Mouse (Mus musculus): ENCODE data around the gene Cfap36. TPM values are rescaled to one million over a fixed set of nuclear protein-coding genes. Genes with fewer than 3 reads are reported as not detected.

Cfap36 gene
- polyA plus RNA-seq, 1 experiment from 2014 or later, result 26.9 TPM

DNA sequence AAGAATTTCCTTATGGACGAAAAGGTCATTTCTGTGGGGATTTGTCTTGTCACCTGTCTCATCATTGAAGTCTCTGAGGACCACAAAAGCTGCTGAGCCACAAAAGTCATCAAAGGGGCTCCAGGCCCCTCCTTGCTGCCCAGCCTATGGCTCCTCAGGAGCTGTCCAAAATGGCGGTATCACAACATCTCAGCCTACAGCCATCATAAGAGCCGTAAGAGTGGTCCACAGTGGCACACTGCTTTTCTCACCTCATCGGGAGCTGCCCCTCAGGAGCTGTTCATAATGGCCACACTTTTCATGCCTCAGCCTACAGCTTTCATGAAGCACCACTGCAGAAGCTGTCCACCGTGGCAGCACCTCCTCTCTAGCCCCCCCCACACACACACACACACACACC, 1.2 kb upstream of the Cfap36 start:
- no peak overlapping the region for H3K27ac ChIP-seq (ENCODE audit: low read depth, low read length)
- no peak for TF ChIP-seq CTCF (IDR thresholded peaks at IDR 0.05; ENCODE audit: low read depth)
- ATAC-seq, result no peak
- H3K27me3 ChIP-seq (replicated peaks; ENCODE audit: control insufficient read depth, insufficient read depth, low read length), result no peaks in the 10 kb centered on the region
- no peaks in the 10 kb centered on the region; the same call in 1 of the 2 replicates for H3K4me1 ChIP-seq (replicated peaks; ENCODE audit: control insufficient read depth, insufficient read depth, low read length)
- no peak overlapping the region for H3K4me2 ChIP-seq (replicated peaks; ENCODE audit: low read depth)
- no peak overlapping the region for H3K9ac ChIP-seq (ENCODE audit: low read depth, low read length)
- H3K9me3 ChIP-seq (ENCODE audit: control insufficient read depth), result no peaks in the 10 kb centered on the region
- no peaks in the 10 kb centered on the region for H3K36me3 ChIP-seq (ENCODE audit: control insufficient read depth, insufficient read depth)
- H3K4me3 ChIP-seq (ENCODE audit: low read depth, low read length), result no peak overlapping the region
- WGBS, result 99% methylated on average over 5 of the region's 5 CpGs

DNA sequence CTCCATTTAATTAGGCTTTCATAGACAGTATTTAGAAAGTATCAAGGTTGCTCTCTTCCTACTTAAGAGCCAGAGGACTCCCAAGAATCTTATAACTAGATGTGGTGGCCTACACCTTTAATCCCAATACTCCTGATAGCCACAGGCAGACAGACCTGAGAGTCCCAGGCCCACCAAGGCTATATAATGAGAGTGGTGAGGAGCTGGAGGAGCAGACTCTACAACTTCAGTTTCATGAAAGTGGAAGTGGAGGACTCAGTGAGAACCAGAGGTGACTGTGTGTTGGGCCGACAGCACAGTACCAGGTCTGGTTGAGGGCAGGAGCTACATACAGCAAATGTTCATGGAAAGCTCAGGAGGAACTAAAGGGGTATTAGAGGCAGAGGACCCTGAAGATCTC, 516 bp upstream of the Cfap36 start:
- Histone ChIP-seq H3K27me3 (replicated peaks; ENCODE audit: control insufficient read depth, insufficient read depth, low read length) (no peaks in the 10 kb centered on the region), H3K27ac (ENCODE audit: low read depth, low read length) (no peak overlapping the region), H3K4me3 (ENCODE audit: low read depth, low read length) (peak overlapping the region; percentile 82), H3K4me2 (replicated peaks; ENCODE audit: low read depth) (peak overlapping the region; percentile 80), H3K9ac (ENCODE audit: low read depth, low read length) (no peak overlapping the region), H3K36me3 (ENCODE audit: control insufficient read depth, insufficient read depth) (0 out of 2 replicates have a peak, but pooled peaks cover 2% of the 10 kb centered on the region), H3K9me3 (ENCODE audit: control insufficient read depth) (no peaks in the 10 kb centered on the region), H3K4me1 (replicated peaks; ENCODE audit: control insufficient read depth, insufficient read depth, low read length) (no peaks in the 10 kb centered on the region; the same call in 1 of the 2 replicates)
- WGBS, result 100% methylated on average over 1 of the region's 1 CpGs
- ATAC-seq, result no peak
- no peak for TF ChIP-seq CTCF (IDR thresholded peaks at IDR 0.05; ENCODE audit: low read depth)

DNA sequence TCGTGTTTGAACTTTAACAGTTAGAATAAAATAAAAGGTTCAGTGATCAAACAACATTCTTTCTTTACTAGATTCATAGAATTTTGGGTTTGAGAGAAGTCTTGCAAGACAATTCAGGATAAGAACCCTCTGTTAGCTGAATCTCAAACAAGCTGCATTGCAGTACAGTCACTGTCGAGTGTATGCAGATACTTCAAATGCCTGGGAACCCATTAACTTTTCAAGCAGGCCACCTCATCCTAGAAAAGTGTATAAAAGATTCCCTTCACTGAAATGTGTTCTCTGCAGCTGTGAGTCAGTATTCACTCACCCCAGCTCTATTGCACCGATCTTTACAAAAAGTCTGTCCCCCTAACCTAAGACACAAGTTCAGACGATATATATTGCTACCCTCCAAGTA, 1.2 kb downstream of the Cfap36 start:
- TF ChIP-seq CTCF (IDR thresholded peaks at IDR 0.05; ENCODE audit: low read depth), result no peak
- Histone ChIP-seq H3K4me1 (replicated peaks; ENCODE audit: control insufficient read depth, insufficient read depth, low read length) (no peaks in the 10 kb centered on the region; the same call in 1 of the 2 replicates), H3K4me2 (replicated peaks; ENCODE audit: low read depth) (peak overlapping the region; percentile 80), H3K36me3 (ENCODE audit: control insufficient read depth, insufficient read depth) (0 out of 2 replicates have a peak, but pooled peaks cover 7% of the 10 kb centered on the region), H3K27me3 (replicated peaks; ENCODE audit: control insufficient read depth, insufficient read depth, low read length) (no peaks in the 10 kb centered on the region), H3K9me3 (ENCODE audit: control insufficient read depth) (no peaks in the 10 kb centered on the region), H3K27ac (ENCODE audit: low read depth, low read length) (no peak overlapping the region), H3K4me3 (ENCODE audit: low read depth, low read length) (peak overlapping the region; percentile 82), H3K9ac (ENCODE audit: low read depth, low read length) (no peak overlapping the region; the same call in 1 of the 2 replicates)
- ATAC-seq, result no peak
- 52% methylated on average over 4 of the region's 4 CpGs for WGBS

DNA sequence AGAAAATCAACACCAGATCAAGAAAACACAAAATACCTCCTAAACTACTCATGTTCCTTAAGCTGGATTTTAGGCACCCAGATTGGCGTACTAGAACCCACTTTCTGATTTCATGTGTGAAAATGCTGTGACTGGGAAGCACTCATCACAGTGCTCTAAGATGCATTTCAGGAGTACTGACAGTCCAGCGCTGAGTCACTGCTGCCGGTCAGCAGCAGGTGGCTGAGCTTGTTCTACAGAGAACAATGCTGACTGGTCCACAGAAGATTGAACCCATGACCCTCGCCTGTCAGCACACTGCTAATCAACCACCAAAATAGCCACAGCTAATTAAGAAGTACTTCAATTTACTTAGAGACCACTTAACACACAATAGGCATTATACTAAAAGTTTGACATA, 5.2 kb downstream of the Cfap36 start:
- Histone ChIP-seq H3K36me3 (ENCODE audit: control insufficient read depth, insufficient read depth) (peaks cover 7% of the 10 kb centered on the region; the same call in 1 of the 2 replicates), H3K27ac (ENCODE audit: low read depth, low read length) (no peak overlapping the region), H3K9me3 (ENCODE audit: control insufficient read depth) (no peaks in the 10 kb centered on the region), H3K9ac (ENCODE audit: low read depth, low read length) (no peak overlapping the region), H3K27me3 (replicated peaks; ENCODE audit: control insufficient read depth, insufficient read depth, low read length) (no peaks in the 10 kb centered on the region), H3K4me2 (replicated peaks; ENCODE audit: low read depth) (no peak overlapping the region), H3K4me1 (replicated peaks; ENCODE audit: control insufficient read depth, insufficient read depth, low read length) (no peaks in the 10 kb centered on the region; the same call in 1 of the 2 replicates), H3K4me3 (ENCODE audit: low read depth, low read length) (no peak overlapping the region)
- 87% methylated on average over 4 of the region's 4 CpGs for WGBS
- ATAC-seq, result no peak
- TF ChIP-seq CTCF (IDR thresholded peaks at IDR 0.05; ENCODE audit: low read depth), result no peak

DNA sequence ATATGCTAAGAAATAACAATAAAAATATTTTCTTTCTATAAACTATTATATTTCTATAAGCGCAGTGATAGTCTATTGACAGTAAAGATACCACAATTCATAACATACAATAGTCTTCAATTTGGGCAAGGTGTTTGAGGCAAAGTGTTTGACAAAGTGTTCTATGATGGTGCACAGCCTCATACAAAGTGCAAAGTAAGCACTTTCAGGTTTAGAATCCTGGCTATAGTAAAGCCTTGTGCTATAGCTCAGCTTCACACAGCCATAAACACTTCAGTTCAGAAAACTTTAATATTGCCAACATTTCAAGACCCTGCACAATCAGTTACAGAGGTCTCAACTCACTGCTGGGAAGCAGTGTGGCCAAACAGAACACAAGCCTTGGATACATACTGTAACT, 7.9 kb downstream of the Cfap36 start:
- Histone ChIP-seq H3K4me3 (ENCODE audit: low read depth, low read length) (no peak overlapping the region), H3K4me2 (replicated peaks; ENCODE audit: low read depth) (no peak overlapping the region), H3K36me3 (ENCODE audit: control insufficient read depth, insufficient read depth) (peaks cover 7% of the 10 kb centered on the region; the same call in 1 of the 2 replicates), H3K9me3 (ENCODE audit: control insufficient read depth) (no peaks in the 10 kb centered on the region), H3K27ac (ENCODE audit: low read depth, low read length) (no peak overlapping the region), H3K9ac (ENCODE audit: low read depth, low read length) (no peak overlapping the region), H3K4me1 (replicated peaks; ENCODE audit: control insufficient read depth, insufficient read depth, low read length) (no peaks in the 10 kb centered on the region), H3K27me3 (replicated peaks; ENCODE audit: control insufficient read depth, insufficient read depth, low read length) (no peaks in the 10 kb centered on the region)
- ATAC-seq, result no peak
- 98% methylated on average over 1 of the region's 1 CpGs for WGBS
- TF ChIP-seq CTCF (IDR thresholded peaks at IDR 0.05; ENCODE audit: low read depth), result no peak

DNA sequence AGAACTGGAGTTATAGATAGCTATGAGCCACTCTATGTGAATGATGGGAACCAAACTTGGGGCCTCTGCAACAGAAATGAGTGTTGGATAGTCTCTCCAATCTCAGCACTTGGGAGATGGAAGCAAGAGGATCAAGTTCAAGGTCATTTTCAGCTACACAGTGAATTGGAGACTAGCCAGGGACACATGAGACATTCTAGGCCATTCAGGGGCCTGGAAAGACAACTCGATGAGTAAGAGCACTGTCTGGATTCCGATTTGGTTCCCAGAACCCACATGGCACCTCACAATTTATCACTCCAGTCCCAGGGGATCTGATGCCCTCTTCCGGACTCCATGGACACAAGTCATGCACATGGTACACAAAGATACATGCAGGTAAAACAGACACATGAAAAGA, 8.7 kb downstream of the Cfap36 start:
- H3K4me1 ChIP-seq (replicated peaks; ENCODE audit: control insufficient read depth, insufficient read depth, low read length), result no peaks in the 10 kb centered on the region
- H3K36me3 ChIP-seq (ENCODE audit: control insufficient read depth, insufficient read depth), result peaks cover 7% of the 10 kb centered on the region; the same call in 1 of the 2 replicates
- WGBS, result 87% methylated on average over 3 of the region's 3 CpGs
- H3K9me3 ChIP-seq (ENCODE audit: control insufficient read depth), result no peaks in the 10 kb centered on the region
- H3K4me3 ChIP-seq (ENCODE audit: low read depth, low read length), result no peak overlapping the region
- H3K27ac ChIP-seq (ENCODE audit: low read depth, low read length), result no peak overlapping the region
- no peaks in the 10 kb centered on the region for H3K27me3 ChIP-seq (replicated peaks; ENCODE audit: control insufficient read depth, insufficient read depth, low read length)
- H3K4me2 ChIP-seq (replicated peaks; ENCODE audit: low read depth), result no peak overlapping the region
- TF ChIP-seq CTCF (IDR thresholded peaks at IDR 0.05; ENCODE audit: low read depth), result no peak
- ATAC-seq, result no peak
- H3K9ac ChIP-seq (ENCODE audit: low read depth, low read length), result no peak overlapping the region

DNA sequence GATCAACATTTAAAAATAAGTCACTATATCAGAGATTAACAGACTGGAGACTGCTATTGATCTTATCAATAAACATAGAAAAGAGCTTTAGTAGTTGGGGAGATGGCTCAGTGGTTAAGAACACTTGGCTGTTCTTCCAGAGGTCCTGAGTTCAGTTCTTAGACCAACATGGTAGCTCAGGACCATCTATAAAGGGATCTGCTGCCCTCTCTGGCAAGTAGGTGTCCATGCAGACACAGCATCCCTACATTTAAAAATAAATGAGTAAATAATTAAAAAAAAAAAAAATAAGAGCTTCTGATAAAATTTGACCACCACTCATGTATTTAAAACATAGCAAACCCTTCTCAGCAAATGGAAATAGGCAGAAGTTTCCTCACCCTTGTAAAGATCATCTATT, 9.2 kb downstream of the Cfap36 start:
- Histone ChIP-seq H3K9ac (ENCODE audit: low read depth, low read length) (no peak overlapping the region), H3K4me2 (replicated peaks; ENCODE audit: low read depth) (no peak overlapping the region), H3K9me3 (ENCODE audit: control insufficient read depth) (no peaks in the 10 kb centered on the region), H3K4me3 (ENCODE audit: low read depth, low read length) (no peak overlapping the region), H3K4me1 (replicated peaks; ENCODE audit: control insufficient read depth, insufficient read depth, low read length) (no peaks in the 10 kb centered on the region), H3K27me3 (replicated peaks; ENCODE audit: control insufficient read depth, insufficient read depth, low read length) (no peaks in the 10 kb centered on the region), H3K36me3 (ENCODE audit: control insufficient read depth, insufficient read depth) (peaks cover 12% of the 10 kb centered on the region; the same call in 1 of the 2 replicates), H3K27ac (ENCODE audit: low read depth, low read length) (no peak overlapping the region)
- no peak for ATAC-seq
- TF ChIP-seq CTCF (IDR thresholded peaks at IDR 0.05; ENCODE audit: low read depth), result peak; percentile 15; the same call in 1 of the 2 replicates
